9 mouse cellular contexts compared by ENCODE assay signal in genomic region chr8:123141741-123142462, GRCm38 (mm10). TPM values are rescaled to one million over a fixed set of nuclear protein-coding genes. Genes with fewer than 3 reads are reported as not detected.
A peak's percentile ranks its signal among the peaks of the same experiment; 100 is the strongest.
DNase-seq lines count a peak whose midpoint lies in the region; ATAC-seq lines count a peak whose summit lies in the region.
"Had no signal": no experiment of that assay in that cellular context is flagged by ENCODE, and none has a peak within 500 bp of the region (broad histone marks: within the 10 kb centered on the region; RNA-seq: fewer than 3 reads in every experiment).

No protein-coding gene starts in this region.

- DNase-seq in urinary bladder, postnatal 14 days (ENCODE audit: low spot score), result peak; percentile 79
- DNase-seq in urinary bladder, adult 2 months (ENCODE audit: low spot score), result no peak
- DNase-seq in cerebellum, postnatal 25 days, result peak; percentile 75 to 86
- DNase-seq in layer of hippocampus, adult 18-20 months (ENCODE audit: low spot score in 2 of 2), result peak; percentile 74 to 82
- DNase-seq in ovary, adult 18-20 months (ENCODE audit: low spot score), result peak; percentile 52
- no peak for DNase-seq in spleen, postnatal 4 days (ENCODE audit: low spot score in 2 of 2)

- H3K4me3 ChIP-seq in heart, embryonic 16.5 days (ENCODE audit: low read length), result no peak overlapping the region
- H3K4me3 ChIP-seq: liver, embryonic 15.5 days had no signal

- no peak overlapping the region for H3K4me2 ChIP-seq in heart, embryonic 16.5 days (ENCODE audit: low read depth, low read length)
- H3K4me2 ChIP-seq: liver, embryonic 15.5 days had no signal

- H3K36me3 ChIP-seq in heart, embryonic 16.5 days (ENCODE audit: control insufficient read depth, insufficient read depth), result no peaks in the 10 kb centered on the region
- H3K36me3 ChIP-seq: liver, embryonic 15.5 days had no signal

- H3K4me1 ChIP-seq in heart, embryonic 16.5 days (ENCODE audit: control insufficient read depth, insufficient read depth, low read length), result peaks cover 19% of the 10 kb centered on the region
- H3K4me1 ChIP-seq: liver, embryonic 15.5 days had no signal

- no peak overlapping the region for H3K9ac ChIP-seq in heart, embryonic 16.5 days (ENCODE audit: low read length)
- H3K9ac ChIP-seq: liver, embryonic 15.5 days had no signal

- H3K27ac ChIP-seq in heart, embryonic 16.5 days (ENCODE audit: low read length), result peak overlapping the region; percentile 82
- H3K27ac ChIP-seq: liver, embryonic 15.5 days had no signal

- WGBS in heart, embryonic 16.5 days, result 49% methylated on average over 14 of the region's 14 CpGs

- no peaks in the 10 kb centered on the region for H3K27me3 ChIP-seq in heart, embryonic 16.5 days (ENCODE audit: control insufficient read depth, insufficient read depth, low read length)
- H3K27me3 ChIP-seq: liver, embryonic 15.5 days had no signal

- H3K9me3 ChIP-seq in heart, embryonic 16.5 days (replicated peaks; ENCODE audit: control insufficient read depth, low read length), result no peaks in the 10 kb centered on the region
- H3K9me3 ChIP-seq: liver, embryonic 15.5 days had no signal

- peak; percentile 66; the same call in 1 of the 2 replicates for ATAC-seq in heart, embryonic 16.5 days (replicated peaks; ENCODE audit: extremely low read depth, insufficient read depth, low FRiP score)
- ATAC-seq in erythroblast, adult 5-6 weeks (replicated peaks; ENCODE audit: low FRiP score, poor library complexity, severe bottlenecking), result no peak

RNA-seq across cellular contexts. Expression of gene Sult5a1, which starts 16.2 kb away (rescaled TPM):
- 8.9 and 10.6 TPM in 2 replicates for polyA plus RNA-seq in urinary bladder, adult 2 months (2012; rRNA removed)
- polyA plus RNA-seq in heart, embryonic 16.5 days (2015; fragmentation: Nextera tagmentation; extraction: Ambion mirVana), result 4.4 and 5.8 TPM in 2 replicates
- 1 to 10 TPM; 2.2 to 3.2 TPM for total RNA-seq in layer of hippocampus, adult 18-20 months (2021)
- not detected in 2 replicates for total RNA-seq in erythroblast, adult 5-6 weeks (2015; ENCODE audit: low replicate concordance)
- not detected in 2 replicates for total RNA-seq in erythroblast, adult 5-6 weeks (2017; ENCODE audit: low replicate concordance)

RNA-seq across cellular contexts. Expression of gene Cpne7, which starts 24.7 kb away (rescaled TPM):
- polyA plus RNA-seq in urinary bladder, adult 2 months (2012; rRNA removed), result 4.7 and 4.9 TPM in 2 replicates
- 0.20 and 0.35 TPM in 2 replicates for polyA plus RNA-seq in heart, embryonic 16.5 days (2015; fragmentation: Nextera tagmentation; extraction: Ambion mirVana)
- 100 to 1,000 TPM; 273 to 284 TPM for total RNA-seq in layer of hippocampus, adult 18-20 months (2021)
- total RNA-seq in erythroblast, adult 5-6 weeks (2015; ENCODE audit: low replicate concordance), result not detected in 2 replicates
- not detected in 2 replicates for total RNA-seq in erythroblast, adult 5-6 weeks (2017; ENCODE audit: low replicate concordance)

RNA-seq across cellular contexts. Expression of gene Rpl13, which starts 39.8 kb away (rescaled TPM):
- polyA plus RNA-seq in urinary bladder, adult 2 months (2012; rRNA removed), result 2,261 and 2,538 TPM in 2 replicates
- polyA plus RNA-seq in heart, embryonic 16.5 days (2015; fragmentation: Nextera tagmentation; extraction: Ambion mirVana), result 676 and 829 TPM in 2 replicates
- total RNA-seq in layer of hippocampus, adult 18-20 months (2021), result 100 to 1,000 TPM; 467 to 496 TPM
- 279 and 298 TPM in 2 replicates for total RNA-seq in erythroblast, adult 5-6 weeks (2015; ENCODE audit: low replicate concordance)
- total RNA-seq in erythroblast, adult 5-6 weeks (2017; ENCODE audit: low replicate concordance), result 472 and 492 TPM in 2 replicates

RNA-seq across cellular contexts. Expression of gene Dpep1, which starts 44.1 kb away (rescaled TPM):
- polyA plus RNA-seq in urinary bladder, adult 2 months (2012; rRNA removed), result 56.5 and 73.2 TPM in 2 replicates
- 10.3 and 10.4 TPM in 2 replicates for polyA plus RNA-seq in heart, embryonic 16.5 days (2015; fragmentation: Nextera tagmentation; extraction: Ambion mirVana)
- total RNA-seq in layer of hippocampus, adult 18-20 months (2021), result under 1 TPM; 0.22 to 0.89 TPM
- total RNA-seq in erythroblast, adult 5-6 weeks (2015; ENCODE audit: low replicate concordance), result 1.3 TPM in 1 of 2 replicates, not detected in the other
- not detected in 2 replicates for total RNA-seq in erythroblast, adult 5-6 weeks (2017; ENCODE audit: low replicate concordance)

Comparison
In these comparisons a context has a peak if more than half of its experiments do, and no peak if none do; other contexts are left out.
1. DNase-seq: peak in urinary bladder, postnatal 14 days (single experiment), cerebellum, postnatal 25 days (2 of 2), layer of hippocampus, adult 18-20 months (2 of 2) and ovary, adult 18-20 months (single experiment); none in urinary bladder, adult 2 months (single experiment) and spleen, postnatal 4 days (0 of 2).
2. RNA of gene Cpne7, which starts 24.7 kb away (total RNA-seq): 273 to 284 TPM in layer of hippocampus, adult 18-20 months; not detected in erythroblast, adult 5-6 weeks; every median in the first group is over 100 times any median in the second.